Mouse (Mus musculus) adrenal gland, adult 8-10 months (tissue): ENCODE measurements around the gene Gpc5. TPM values are rescaled to one million over a fixed set of nuclear protein-coding genes. Genes with fewer than 3 reads are reported as not detected.

Experiments
- DNase-seq: peaks from one replicate; pipeline ENCODE4 v3.0.0; 2022
- total RNA-seq, 4 experiments: library from RNA; stranded (reverse); gene quantifications; 2 replicates each; pipeline ENCODE4 v1.2.4; 2022

The Gpc5 gene
- total RNA-seq, 4 experiments from 2014 or later, result 0.29 to 0.42 TPM; not detected in 2

- no peak for DNase-seq
Observed at GRCm38 (mm10) chr14:115551996-115552395, 460.0 kb downstream of the Gpc5 start.

GRCm38 (mm10) chr14:115580466-115581255 lies 488.6 kb downstream of the Gpc5 start:
- DNase-seq, result no peak

- no peak for DNase-seq
Observed at GRCm38 (mm10) chr14:115581256-115581633, 489.2 kb downstream of the Gpc5 start.

- DNase-seq, result no peak
Observed at GRCm38 (mm10) chr14:115600259-115601029, 508.4 kb downstream of the Gpc5 start.

GRCm38 (mm10) chr14:115614154-115614553 lies 522.1 kb downstream of the Gpc5 start:
- DNase-seq, result no peak

- no peak for DNase-seq
Observed at GRCm38 (mm10) chr14:115616305-115616704, 524.3 kb downstream of the Gpc5 start.

GRCm38 (mm10) chr14:115616846-115617245 lies 524.8 kb downstream of the Gpc5 start:
- no peak for DNase-seq

GRCm38 (mm10) chr14:115620473-115620872 lies 528.5 kb downstream of the Gpc5 start:
- no peak for DNase-seq

GRCm38 (mm10) chr14:115631160-115631898 lies 539.3 kb downstream of the Gpc5 start:
- DNase-seq, result no peak

GRCm38 (mm10) chr14:115633311-115633710 lies 541.3 kb downstream of the Gpc5 start:
- no peak for DNase-seq

- no peak for DNase-seq
Observed at GRCm38 (mm10) chr14:115679875-115680274, 587.9 kb downstream of the Gpc5 start.

GRCm38 (mm10) chr14:115746013-115746412 lies 654.0 kb downstream of the Gpc5 start:
- DNase-seq, result no peak

- no peak for DNase-seq
Observed at GRCm38 (mm10) chr14:115760241-115760640, 668.2 kb downstream of the Gpc5 start.

- DNase-seq, result no peak
Observed at GRCm38 (mm10) chr14:115779382-115780177, 687.6 kb downstream of the Gpc5 start.

- no peak for DNase-seq
Observed at GRCm38 (mm10) chr14:115804751-115805150, 712.7 kb downstream of the Gpc5 start.

GRCm38 (mm10) chr14:115819021-115819420 lies 727.0 kb downstream of the Gpc5 start:
- no peak for DNase-seq

GRCm38 (mm10) chr14:115821657-115822056 lies 729.6 kb downstream of the Gpc5 start:
- no peak for DNase-seq

- no peak for DNase-seq
Observed at GRCm38 (mm10) chr14:115830485-115830884, 738.5 kb downstream of the Gpc5 start.

- peak; percentile 5 for DNase-seq
Observed at GRCm38 (mm10) chr14:115831219-115831755, 739.3 kb downstream of the Gpc5 start.

- no peak for DNase-seq
Observed at GRCm38 (mm10) chr14:115831854-115832625, 740.0 kb downstream of the Gpc5 start.

- DNase-seq, result no peak
Observed at GRCm38 (mm10) chr14:115843783-115844182, 751.8 kb downstream of the Gpc5 start.
